Mouse (Mus musculus) adrenal gland, adult 2 months (tissue): ENCODE measurements around the gene Dip2a. TPM values are rescaled to one million over a fixed set of nuclear protein-coding genes. Genes with fewer than 3 reads are reported as not detected.
A peak's percentile ranks its signal among the peaks of the same experiment; 100 is the strongest.

ENCODE experiments used
- DNase-seq: peaks from one replicate; pipeline ENCODE4 v3.0.0; 2021
- long read RNA-seq: library from polyadenylated mRNA; stranded (forward); transcript quantifications from one replicate; pipeline ENCODE4 v2.0.0, GENCODE M21; 2021
- polyA plus RNA-seq: library from polyadenylated mRNA; depleted of rRNA; stranded (reverse); fragments of >200 nt; gene quantifications from 2 replicates; pipeline ENCODE4 v1.2.3, GENCODE M21; 2012; rRNA removed
- total RNA-seq, 2 experiments: library from RNA; stranded (reverse); gene quantifications; 2 replicates each; pipeline ENCODE4 v1.2.3; 2021

Gene Dip2a
- total RNA-seq (10 to 100 TPM; 19.2 to 23.8 TPM), polyA plus RNA-seq (16.7 and 17.3 TPM in 2 replicates)
- long read RNA-seq, full-length matches to known transcripts: 6 of 11 reads
- long read RNA-seq, partial matches to known transcripts: 5 of 11 reads
- long read RNA-seq, other reads (novel, unspliced or antisense): 0 of 11 reads

DNA sequence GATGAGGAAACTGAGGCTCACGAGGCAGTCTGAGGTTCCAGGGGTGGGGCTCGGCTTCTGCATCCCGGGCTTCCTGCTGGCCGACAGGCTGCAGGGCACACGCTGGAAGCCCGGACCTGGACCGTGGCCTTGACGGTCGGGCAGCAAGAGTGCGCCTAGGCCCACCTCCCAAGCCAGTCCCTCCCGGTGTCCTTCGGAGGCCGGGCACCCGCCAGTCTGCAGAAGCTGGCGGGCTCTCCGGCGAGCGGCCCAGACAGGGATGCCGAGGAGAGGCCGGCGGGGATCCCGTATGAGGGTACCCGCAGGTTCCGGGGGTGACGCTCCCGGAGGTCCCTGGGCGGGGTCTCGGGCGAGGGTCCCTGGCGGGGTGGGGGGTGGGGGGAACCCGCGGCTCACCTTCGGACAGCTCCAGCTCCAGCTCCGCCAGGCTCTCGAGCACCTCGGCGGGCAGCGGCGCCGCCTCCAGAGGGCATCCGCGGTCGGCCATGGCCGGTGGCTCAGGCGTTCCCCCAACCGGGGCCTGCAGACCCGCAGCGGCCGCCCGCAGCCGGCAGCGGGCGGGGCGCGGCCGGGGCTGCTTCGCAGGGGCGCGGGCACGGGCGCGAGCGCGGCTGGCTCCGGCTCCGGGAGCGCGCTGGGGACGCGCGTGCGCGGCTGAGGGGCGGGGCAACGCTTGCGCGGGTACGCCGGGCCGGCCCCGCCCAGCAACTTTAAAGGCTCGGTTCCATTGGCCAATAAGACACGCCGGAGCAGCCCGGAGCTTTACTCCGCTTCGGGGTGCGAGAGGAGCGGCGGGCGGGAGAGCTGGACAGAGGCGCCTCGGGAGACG lies at the start of gene Dip2a:
Gene Dip2a (minus strand): TSS at position 581 of the 829 bp plus-strand sequence.
- peak; percentile 99 for DNase-seq

DNA sequence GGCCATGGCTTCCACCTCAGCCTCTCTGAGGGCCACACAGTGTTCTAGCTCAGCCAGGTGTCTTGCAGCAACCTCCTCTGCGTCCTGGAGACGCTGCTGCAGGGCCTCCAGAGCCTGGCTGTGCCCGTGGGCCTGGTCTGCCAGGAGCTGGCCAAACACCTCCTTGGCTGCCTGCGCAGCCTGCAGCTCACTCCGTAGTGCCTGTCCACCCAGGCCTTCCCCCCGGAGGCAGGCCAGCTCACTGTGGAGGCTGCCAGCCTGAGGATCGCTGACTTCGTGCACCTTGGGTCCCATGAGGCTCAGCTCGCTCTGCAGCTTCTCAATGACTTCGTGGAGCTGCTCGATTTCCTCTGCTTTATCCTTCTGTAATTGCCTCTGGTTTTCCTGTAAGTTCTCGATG lies 47.5 kb upstream of the Dip2a start:
- DNase-seq: no peak

DNA sequence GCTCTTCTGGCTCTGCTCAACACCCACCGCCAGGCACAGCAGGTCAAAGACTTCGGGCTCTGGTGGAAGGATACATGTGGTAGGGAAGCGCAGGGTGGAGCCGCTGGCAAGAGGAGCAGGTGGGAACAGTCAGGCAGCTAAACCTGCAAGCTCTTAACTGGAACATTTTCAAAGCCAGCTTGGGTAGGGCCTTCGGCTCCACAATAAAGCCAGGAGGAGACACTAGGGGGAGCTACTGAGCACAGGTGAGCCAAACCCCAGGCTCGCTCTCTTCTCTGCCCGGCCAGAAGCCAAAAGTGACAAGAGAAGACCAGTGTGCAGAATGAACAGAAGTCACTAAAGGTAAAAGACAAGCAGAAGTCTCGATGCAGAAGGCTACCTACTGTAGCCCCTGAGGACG lies 46.7 kb upstream of the Dip2a start:
- DNase-seq: no peak

DNA sequence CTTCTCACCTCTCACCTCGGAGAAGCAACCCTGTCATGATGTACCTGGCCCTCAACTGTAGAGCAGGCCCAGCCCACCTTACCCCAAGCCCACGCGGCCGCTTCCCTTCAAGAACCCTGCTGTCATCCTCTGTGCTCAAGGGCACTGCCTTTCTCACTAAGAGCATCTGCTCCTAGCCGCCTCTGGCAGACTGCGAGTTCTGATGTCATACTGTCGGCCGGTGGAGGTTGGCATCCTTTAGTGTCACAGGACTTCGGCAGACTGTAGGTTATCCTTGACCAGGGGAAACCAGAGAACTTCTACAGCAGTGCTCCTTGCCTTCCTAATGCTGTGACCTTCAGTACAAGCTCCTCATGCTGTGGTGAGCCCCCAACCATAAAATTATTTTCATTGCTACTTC lies 46.1 kb upstream of the Dip2a start:
- DNase-seq: no peak

DNA sequence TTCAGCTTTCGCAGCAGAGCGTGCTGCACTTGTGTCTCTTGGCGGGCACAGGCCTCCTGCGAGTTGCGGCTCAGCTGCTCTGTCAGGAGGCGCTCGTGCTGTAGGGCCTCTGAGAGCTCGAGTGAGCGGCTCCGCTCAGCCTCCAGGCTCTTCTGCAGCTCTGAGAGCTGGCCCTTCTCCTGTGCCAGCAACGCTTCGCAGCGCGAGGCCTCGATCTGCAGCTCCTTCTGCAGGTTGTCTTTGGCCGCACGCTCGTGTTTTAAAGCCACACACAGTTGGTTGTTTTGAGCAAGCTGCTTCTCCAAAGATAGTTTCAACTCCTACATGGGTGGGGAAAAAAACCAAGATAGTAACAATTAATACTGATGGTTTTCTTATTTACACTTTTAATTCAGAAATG lies 29.9 kb upstream of the Dip2a start:
- peak; percentile 32 for DNase-seq

DNA sequence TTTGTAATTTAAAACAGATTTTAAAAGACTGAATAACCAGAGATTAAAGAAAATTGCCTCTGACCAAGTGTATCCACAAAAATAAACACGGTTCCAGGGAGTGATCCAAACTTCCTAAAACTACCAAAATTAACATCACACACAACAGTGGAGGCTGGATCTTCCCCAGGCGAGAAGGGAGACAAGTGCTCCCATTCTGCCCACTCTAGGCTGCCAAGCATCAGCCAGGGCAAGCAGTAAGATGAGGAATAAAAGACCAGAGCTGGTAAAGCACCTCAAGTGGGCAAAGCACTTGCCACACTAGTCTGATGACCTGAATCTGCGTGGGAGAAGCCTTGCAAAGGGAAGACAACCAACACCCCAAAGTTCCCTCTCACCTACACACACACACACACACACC lies 26.6 kb upstream of the Dip2a start:
- no peak for DNase-seq

DNA sequence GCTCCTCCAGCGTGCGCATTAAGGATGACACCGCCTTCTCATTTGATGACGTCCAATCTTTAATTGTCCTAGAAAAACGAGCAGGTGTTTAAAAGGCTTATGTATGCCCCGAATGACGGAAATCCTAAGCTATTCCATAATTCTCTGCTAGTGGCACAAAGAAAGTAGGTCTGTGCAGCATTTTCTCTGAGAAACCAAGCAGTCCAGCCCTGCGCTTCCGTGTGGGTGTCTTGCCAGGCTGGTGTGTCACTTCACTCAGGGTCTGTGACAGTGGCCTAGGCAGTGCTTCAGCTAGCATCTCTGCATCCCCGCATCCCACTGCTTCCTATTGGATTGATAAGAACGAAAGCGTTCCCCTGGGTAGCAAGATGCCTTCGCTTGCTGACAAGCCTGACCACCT lies 23.7 kb upstream of the Dip2a start:
- no peak for DNase-seq

DNA sequence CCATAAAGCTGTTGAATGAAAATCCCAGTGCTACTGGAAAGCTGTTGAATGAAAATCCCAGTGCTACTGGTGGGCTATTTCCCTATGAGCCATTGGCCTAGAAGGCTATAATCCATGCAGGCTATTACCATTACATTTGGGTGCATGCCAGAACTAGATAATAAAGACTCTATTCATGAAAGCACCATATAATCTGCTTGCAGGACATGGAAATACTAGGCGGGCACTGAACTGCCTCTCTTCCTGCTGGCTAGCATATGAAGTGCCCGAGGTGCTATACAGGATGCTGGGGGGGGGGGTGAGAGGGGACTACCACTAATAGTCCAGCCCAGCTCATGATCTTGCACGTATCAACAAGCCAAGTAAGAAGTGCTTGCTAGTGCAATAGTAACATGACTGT lies 18.1 kb upstream of the Dip2a start:
- DNase-seq: no peak

DNA sequence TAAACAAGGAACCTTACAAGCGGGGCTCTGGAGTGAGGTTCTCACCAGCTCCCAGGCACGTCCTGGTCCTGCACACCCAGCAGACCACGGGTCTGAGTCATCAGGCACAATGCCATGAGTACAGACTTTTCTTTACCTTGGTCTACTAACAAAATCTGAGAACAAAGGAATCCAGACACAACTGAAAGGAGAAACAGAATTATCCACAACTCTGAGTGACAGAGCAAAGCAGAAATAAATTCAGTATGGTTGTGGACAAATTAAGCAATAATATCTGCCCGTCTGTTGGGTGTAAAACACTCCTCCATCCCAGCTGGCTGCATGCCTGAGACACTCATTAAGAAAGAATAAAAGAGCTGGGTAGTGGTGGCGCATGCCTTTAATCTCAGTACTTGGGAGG lies 13.4 kb upstream of the Dip2a start:
- DNase-seq: peak; percentile 53

DNA sequence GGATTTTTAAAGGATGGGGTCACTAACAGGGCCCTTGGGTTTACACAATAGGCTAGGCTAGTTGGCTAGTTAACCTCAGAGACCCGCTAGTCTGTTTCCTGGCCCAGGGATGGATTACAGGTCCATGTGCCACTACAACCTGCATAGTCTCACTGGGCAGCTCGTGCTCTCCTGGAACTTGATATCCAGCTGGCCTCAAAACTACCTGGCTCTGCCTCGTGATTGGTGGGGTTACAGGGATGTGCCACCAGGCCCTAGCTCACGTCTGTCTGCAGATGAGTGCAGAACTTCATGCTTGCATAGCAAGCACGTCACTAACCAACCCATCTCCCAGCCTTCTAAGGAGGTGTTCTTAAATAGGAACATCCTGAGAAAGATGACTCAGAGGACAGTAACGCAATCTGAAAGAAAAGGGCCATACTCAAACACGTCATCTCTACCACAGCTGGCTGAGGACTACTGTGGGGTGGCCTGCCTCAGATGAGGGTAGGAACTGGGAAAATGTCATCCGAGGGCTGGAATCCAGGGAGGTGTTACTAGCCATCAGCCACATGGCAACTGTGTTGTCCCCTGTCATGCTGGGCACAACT lies 12.3 kb upstream of the Dip2a start:
- DNase-seq: no peak

DNA sequence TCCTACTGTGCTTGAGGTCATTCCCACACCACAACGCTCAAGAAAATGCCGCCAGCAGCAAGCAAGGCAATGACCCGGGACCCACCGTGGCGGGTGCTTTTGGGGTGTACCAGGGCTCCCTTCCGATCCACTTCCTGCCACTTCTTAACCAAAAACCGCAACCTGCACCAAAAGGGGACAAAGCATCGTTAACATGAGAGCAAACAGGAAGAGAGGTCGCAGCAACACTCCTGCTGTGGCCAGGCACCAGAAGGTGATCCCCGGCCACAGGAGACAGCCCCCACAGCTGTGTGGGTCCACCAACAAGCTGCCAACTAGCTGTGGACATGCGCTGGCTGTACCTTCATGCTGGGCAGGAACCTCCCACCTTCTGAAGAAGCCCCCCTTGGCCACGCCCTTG lies 9.9 kb upstream of the Dip2a start:
- no peak for DNase-seq

DNA sequence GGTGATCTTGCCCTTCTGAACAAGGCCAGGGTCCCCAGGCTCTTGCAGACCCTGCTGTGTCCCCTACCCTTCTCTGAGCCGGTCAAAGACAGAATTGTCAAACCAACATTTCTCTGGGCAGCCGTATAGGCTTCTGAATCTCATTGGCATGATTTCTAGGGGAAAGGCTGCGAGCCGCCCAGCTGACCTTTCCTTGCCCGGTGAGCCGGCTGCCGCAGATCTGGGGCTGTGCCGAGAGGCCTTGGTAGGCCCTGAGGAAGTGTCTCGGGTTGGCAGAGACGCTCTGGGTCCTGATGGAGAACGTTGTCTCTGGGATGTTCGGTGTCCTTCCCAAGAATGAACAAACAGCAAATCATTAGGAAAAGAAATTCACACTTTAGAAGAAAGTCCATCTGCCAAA lies 8.9 kb upstream of the Dip2a start:
- peak; percentile 72 for DNase-seq

DNA sequence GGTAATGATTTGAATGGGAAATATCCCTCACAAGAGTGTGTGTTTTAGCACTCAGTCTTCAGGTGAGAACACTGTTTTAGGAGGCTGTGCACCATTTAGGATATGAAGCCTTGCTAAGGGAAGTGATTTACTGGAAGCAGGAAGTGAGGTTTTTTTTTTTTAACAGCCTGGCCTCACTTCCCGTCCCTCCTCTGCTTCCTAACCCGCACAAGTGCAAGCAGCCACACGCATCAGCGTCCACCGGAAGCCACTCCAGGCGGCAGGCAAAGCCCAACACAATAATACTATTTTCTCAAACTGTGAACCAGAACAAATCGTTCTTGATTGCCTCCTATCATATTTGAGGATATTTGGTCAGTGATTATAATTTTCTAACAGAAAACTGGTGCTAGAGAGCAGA lies 6.9 kb upstream of the Dip2a start:
- no peak for DNase-seq

DNA sequence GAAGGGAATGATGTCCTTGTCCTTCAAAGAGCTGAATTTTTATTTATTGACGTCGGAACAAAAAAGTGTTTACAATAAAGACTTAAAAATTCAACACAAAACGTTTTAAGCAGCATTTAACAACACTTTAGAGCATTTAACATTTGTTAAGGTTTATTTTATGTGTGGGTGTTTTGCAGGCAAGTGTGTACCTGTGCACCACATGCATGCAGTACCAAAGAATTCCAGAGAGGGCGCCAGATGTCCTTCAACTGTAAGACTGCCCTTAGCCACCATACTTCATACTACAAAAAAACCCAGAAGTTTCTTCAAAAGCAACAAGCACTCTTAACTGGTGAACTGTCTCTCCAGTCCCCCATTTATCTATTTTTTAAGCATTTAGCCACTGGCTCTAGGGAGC lies 1.5 kb upstream of the Dip2a start:
- peak; percentile 23 for DNase-seq

DNA sequence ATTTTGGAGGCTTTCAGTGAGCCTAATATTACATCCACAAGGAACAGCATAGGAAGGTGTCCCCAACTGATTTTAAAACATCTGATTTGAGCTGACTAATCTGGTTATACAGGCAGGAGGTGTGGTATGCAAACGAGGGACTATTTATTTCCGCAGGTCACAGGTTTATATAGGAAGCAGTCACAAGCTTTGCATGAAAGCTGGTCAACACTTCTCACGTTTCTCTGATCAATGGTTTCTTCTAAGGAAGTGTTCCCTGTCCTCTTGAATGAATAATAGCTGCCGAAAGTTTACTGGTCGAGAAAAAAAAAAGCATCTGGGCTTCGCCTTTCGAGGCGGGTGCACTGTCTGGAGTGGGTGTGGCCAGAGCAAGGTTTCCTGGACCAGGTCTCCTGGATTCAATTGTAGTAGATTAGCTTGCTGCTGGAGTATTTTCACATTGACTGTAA lies 976 bp upstream of the Dip2a start:
- peak; percentile 43 for DNase-seq

DNA sequence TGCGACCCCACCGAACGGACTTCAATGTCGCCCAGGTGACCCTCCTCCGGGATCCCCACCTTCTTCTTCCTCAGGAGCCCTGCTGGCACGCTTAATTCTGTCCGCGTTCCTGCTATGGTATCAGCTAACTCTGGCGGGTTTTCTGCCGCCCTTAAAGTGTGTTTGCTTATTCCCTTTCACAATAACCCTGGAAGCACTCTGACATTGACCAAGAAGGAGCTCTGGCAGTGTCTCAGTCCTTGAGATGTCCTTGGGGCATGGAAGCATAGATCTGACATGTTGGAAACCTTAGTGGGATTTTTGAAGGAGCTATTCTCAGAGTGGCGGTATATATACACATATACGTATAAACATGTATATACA lies 430 bp upstream of the Dip2a start:
- no peak for DNase-seq

DNA sequence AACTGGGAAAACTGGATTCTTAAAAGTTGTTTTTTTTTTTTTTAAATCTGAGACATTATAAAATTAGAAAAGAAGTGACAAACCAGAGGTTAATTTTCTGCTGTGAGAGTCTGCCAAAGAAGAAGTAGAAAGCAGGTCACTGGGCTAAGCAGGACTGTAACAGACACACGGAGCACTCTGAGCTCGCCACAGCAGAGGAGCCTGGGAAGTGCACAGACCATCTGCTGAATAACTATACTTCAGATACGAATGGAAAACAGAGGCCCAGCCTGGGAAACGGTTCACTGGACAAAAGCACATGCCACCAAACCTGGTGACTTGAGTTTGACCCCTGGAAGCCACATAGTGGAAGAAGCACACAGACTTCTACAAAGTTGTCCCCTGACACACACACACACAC lies 10.7 kb downstream of the Dip2a start:
- DNase-seq: no peak

DNA sequence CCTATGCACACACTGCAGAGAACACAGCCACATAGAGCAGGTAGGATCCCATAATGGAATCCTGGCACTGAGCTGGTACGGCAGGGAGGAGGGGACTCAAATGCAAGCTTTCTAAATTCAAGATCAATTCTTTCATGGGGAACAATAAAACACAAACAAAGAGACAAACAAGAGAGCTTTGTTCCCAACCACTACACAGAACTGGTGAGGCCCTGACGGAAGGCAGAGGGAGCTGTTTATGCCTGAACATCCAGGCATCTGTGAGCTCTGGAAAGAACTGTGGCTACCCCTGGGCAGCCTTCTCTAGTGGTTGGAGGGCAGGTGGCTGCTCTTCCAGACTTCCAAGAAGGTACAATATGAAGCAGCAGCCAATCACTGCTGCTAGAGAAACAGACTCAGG lies 13.1 kb downstream of the Dip2a start:
- no peak for DNase-seq

DNA sequence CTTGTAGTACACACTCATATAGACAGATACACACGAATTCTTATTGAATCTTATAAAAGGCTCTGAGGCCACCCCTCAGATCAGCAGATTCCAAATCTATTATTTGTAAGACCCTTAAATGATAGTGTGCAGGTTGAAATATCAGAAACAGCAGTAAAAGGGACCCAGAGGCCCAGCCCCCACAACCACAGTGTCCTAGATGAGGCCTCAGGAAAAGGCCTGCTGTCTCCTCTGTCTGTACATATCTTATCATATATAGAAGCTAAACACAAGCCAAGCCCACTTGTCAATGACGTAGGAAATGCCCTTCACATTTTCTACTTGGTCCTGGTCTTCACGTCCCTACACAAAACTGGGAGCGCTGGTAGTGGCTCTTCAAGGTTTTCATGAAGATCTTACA lies 16.0 kb downstream of the Dip2a start:
- no peak for DNase-seq

DNA sequence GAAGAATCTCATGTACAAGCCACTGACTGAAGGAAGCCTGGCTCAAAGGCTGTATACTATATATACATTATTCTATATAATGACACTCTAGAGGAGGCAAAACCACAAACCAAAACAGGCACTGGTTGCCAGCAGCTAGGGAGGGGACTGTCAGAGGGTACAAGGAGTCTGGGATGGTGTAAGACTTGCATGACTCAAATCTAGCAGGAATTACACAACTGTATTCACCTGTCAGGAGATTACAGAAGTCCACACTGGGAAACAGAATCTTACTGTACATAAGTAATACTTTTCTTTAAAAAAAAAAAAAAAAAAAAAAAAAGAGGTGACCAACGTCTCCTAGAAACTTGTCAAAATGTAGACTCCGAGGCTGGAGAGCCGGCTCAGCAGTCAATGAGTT lies 16.5 kb downstream of the Dip2a start:
- DNase-seq: no peak

DNA sequence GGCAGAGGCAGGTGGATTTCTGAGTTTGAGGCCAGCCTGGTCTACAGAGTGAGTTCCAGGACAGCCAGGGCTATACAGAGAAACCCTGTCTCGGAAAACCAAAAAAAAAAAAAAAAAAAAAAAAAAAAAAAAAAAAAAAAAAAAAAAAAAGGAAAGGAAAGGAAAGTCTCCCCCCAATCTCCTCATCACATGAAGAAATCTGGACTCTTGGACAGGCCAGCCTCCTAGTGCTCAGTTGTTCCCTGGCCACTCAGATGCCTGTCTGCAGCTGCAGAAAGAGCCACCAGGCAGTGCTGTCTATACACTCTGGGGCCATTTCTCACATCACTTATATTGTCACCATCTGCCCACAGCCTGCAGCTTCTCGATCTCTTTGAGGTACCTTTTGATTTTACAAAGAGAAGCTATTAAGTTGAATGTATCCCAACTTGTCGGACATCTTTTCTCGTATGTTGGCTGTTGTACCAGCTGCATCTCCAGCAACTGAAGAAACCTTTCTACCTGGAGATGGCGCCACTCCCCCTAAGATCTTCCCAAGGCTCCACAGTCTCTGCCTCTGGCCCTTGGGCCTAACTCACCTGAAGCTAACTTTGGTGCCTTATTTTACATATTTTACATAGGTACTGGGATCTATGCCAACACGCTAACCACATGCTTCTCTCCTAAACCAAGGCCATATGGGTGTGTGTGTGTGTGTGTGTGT lies 18.6 kb downstream of the Dip2a start:
- peak; percentile 49 for DNase-seq

DNA sequence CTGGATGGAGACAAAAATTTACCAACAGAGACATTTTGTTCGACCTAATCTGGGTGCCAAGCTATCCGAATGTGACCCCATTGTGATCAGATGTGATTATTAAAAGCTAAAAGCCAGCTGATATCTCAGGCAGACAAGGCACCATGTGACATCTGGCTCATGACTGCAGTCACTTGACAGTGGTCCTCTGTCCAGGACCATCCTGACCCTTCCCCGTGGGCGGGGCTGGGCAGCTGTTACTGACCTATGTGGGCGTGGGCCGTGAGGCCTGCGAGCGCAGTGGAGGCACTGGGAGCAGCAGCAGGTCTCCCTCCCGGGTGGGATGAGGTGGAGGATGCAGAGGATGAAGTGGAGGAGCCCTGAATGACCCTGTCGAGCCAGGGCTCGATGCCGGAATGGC lies 27.5 kb downstream of the Dip2a start:
- no peak for DNase-seq

DNA sequence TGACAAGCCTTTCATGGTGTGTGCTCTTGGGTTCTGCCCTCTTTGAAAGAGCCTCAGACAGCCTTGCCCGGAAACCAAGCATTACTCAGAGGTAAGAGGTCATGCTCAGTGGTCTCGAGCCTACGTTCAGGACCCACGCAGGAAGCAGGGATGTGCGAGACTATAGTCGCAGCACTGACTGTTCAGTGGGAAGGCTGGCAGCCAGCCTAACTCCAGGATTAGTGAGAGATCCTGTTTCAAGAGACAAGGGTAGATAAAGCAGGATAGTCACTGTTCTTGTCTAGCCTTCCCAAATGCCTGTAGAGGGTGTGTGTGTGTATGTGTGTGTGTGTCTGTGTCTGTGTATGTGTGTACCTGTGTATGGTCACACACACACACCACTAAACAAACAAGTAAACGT lies 28.9 kb downstream of the Dip2a start:
- DNase-seq: no peak
